ENCODE assay signal across 12 mouse cellular contexts in the genomic region with DNA sequence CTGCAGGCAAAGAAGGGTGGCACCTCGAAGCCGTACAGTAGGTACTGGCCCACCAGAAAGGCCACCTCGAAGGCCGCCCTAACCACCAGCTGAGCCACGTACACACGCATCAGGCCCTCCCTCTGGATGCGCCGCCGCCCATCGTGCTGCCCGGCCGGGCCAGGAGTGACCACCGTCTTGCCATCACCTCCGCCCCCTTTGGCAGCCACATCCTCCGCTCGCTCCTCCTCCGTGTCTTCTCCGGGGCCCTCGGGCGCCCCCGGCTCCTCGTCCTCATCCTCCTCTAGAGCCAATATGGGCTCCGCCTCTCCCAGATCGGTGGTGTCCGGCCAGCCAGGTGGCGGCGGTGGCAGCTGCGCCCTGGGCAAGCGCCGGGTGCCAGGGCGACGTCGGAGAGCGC. TPM values are rescaled to one million over a fixed set of nuclear protein-coding genes. Genes with fewer than 3 reads are reported as not detected.
DNase-seq lines count a peak whose midpoint lies in the region; ATAC-seq lines count a peak whose summit lies in the region.
"Had no signal": no experiment of that assay in that cellular context is flagged by ENCODE, and none has a peak within 500 bp of the region (broad histone marks: within the 10 kb centered on the region; RNA-seq: fewer than 3 reads in every experiment).

No protein-coding gene starts in this region.

- no peak overlapping the region for H3K9ac ChIP-seq in heart, embryonic 12.5 days
- H3K9ac ChIP-seq in lung, embryonic 15.5 days, result no peak overlapping the region
- no peak overlapping the region for H3K9ac ChIP-seq in embryonic facial prominence, embryonic 13.5 days

- 9% methylated on average over 34 of the region's 34 CpGs for WGBS in heart, embryonic 12.5 days
- 6% methylated on average over 34 of the region's 34 CpGs for WGBS in lung, embryonic 15.5 days
- 6% methylated on average over 34 of the region's 34 CpGs for WGBS in embryonic facial prominence, embryonic 13.5 days

- peak; percentile 22; the same call in 1 of the 2 replicates for ATAC-seq in heart, embryonic 12.5 days (ENCODE audit: insufficient number of reproducible peaks, low FRiP score)
- no peak for ATAC-seq in lung, embryonic 15.5 days (ENCODE audit: borderline replicate concordance, extremely low read depth, low FRiP score, low TSS enrichment)
- ATAC-seq in embryonic facial prominence, embryonic 13.5 days (ENCODE audit: insufficient number of reproducible peaks, insufficient read depth, low FRiP score, low TSS enrichment, low read depth), result no peak

- no peaks in the 10 kb centered on the region for H3K36me3 ChIP-seq in heart, embryonic 12.5 days
- H3K36me3 ChIP-seq in lung, embryonic 15.5 days, result no peaks in the 10 kb centered on the region
- no peaks in the 10 kb centered on the region for H3K36me3 ChIP-seq in embryonic facial prominence, embryonic 13.5 days

- no peaks in the 10 kb centered on the region for H3K9me3 ChIP-seq in heart, embryonic 12.5 days (replicated peaks)
- H3K9me3 ChIP-seq in lung, embryonic 15.5 days, result no peaks in the 10 kb centered on the region
- no peaks in the 10 kb centered on the region for H3K9me3 ChIP-seq in embryonic facial prominence, embryonic 13.5 days

- H3K27ac ChIP-seq in heart, embryonic 12.5 days (ENCODE audit: poor library complexity, severe bottlenecking), result no peak overlapping the region
- H3K27ac ChIP-seq in lung, embryonic 15.5 days, result no peak overlapping the region
- no peak overlapping the region for H3K27ac ChIP-seq in embryonic facial prominence, embryonic 13.5 days

- H3K4me2 ChIP-seq in heart, embryonic 12.5 days, result peak overlapping the region; percentile 61
- H3K4me2 ChIP-seq in lung, embryonic 15.5 days, result peak overlapping the region; percentile 45
- peak overlapping the region; percentile 50 for H3K4me2 ChIP-seq in embryonic facial prominence, embryonic 13.5 days

- DNase-seq in heart, adult 8-10 months (ENCODE audit: low spot score), result no peak
- DNase-seq in lung, adult 18-20 months, result no peak
- peak; percentile 47 to 69 for DNase-seq in lung, postnatal 4 days
- DNase-seq in frontal cortex, adult 2 months (ENCODE audit: extremely low spot score in 1 of 2, low spot score in 1 of 2), result no peak
- DNase-seq in layer of hippocampus, postnatal 14 days (ENCODE audit: low spot score in 2 of 2), result no peak
- DNase-seq: kidney, adult 8-10 months; left cerebral cortex, postnatal 4 days; right cerebral cortex, adult 18-20 months had no signal

- H3K27me3 ChIP-seq in heart, embryonic 12.5 days (replicated peaks), result peaks cover 76% of the 10 kb centered on the region
- H3K27me3 ChIP-seq in lung, embryonic 15.5 days, result peaks cover 60% of the 10 kb centered on the region
- peaks cover 85% of the 10 kb centered on the region for H3K27me3 ChIP-seq in embryonic facial prominence, embryonic 13.5 days

- H3K4me3 ChIP-seq in heart, embryonic 12.5 days, result peak overlapping the region; percentile 36
- H3K4me3 ChIP-seq in lung, embryonic 15.5 days, result peak overlapping the region; percentile 24
- H3K4me3 ChIP-seq in embryonic facial prominence, embryonic 13.5 days, result peak overlapping the region; percentile 28
- H3K4me3 ChIP-seq: myocyte had no signal

- peaks cover 28% of the 10 kb centered on the region for H3K4me1 ChIP-seq in heart, embryonic 12.5 days (replicated peaks)
- 0 out of 2 replicates have a peak, but pooled peaks cover 10% of the 10 kb centered on the region for H3K4me1 ChIP-seq in lung, embryonic 15.5 days
- peaks cover 9% of the 10 kb centered on the region for H3K4me1 ChIP-seq in embryonic facial prominence, embryonic 13.5 days

RNA-seq across cellular contexts. Expression of a gene that starts 6.1 kb away (rescaled TPM):
- polyA plus RNA-seq in heart, embryonic 12.5 days (2016; fragmentation: Nextera tagmentation; extraction: Ambion mirVana), result 0.13 and 0.31 TPM in 2 replicates
- total RNA-seq in heart, adult 8-10 months (2022), result under 1 TPM; 0.62 to 0.82 (median 0.63) TPM
- polyA plus RNA-seq in lung, embryonic 15.5 days (2015; fragmentation: Nextera tagmentation; extraction: Ambion mirVana), result 0.56 and 0.60 TPM in 2 replicates
- 0.21 and 0.28 TPM in 2 replicates for polyA plus RNA-seq in embryonic facial prominence, embryonic 13.5 days (2015; fragmentation: Nextera tagmentation; extraction: Ambion mirVana)
- 13.8 and 16.7 TPM in 2 replicates for polyA plus RNA-seq in frontal cortex, adult 2 months (2012; rRNA removed)
- total RNA-seq in layer of hippocampus, postnatal 14 days (2021), result 10 to 100 TPM; 20.6 to 21.1 TPM

RNA-seq across cellular contexts. Expression of a gene that starts 13.4 kb away (rescaled TPM):
- 7.3 and 7.8 TPM in 2 replicates for polyA plus RNA-seq in heart, embryonic 12.5 days (2016; fragmentation: Nextera tagmentation; extraction: Ambion mirVana)
- 10 to 100 TPM; 14.8 to 21.8 (median 19.4) TPM for total RNA-seq in heart, adult 8-10 months (2022)
- polyA plus RNA-seq in lung, embryonic 15.5 days (2015; fragmentation: Nextera tagmentation; extraction: Ambion mirVana), result 4.5 and 5.3 TPM in 2 replicates
- polyA plus RNA-seq in embryonic facial prominence, embryonic 13.5 days (2015; fragmentation: Nextera tagmentation; extraction: Ambion mirVana), result 3.3 and 3.6 TPM in 2 replicates
- polyA plus RNA-seq in frontal cortex, adult 2 months (2012; rRNA removed), result 6.4 and 7.0 TPM in 2 replicates
- 1 to 10 TPM; 7.7 to 9.9 TPM for total RNA-seq in layer of hippocampus, postnatal 14 days (2021)

RNA-seq across cellular contexts. Expression of a gene that starts 15.1 kb away (rescaled TPM):
- 101 TPM in 2 replicates for polyA plus RNA-seq in heart, embryonic 12.5 days (2016; fragmentation: Nextera tagmentation; extraction: Ambion mirVana)
- 100 to 1,000 TPM; 112 to 142 (median 128) TPM for total RNA-seq in heart, adult 8-10 months (2022)
- 131 and 141 TPM in 2 replicates for polyA plus RNA-seq in lung, embryonic 15.5 days (2015; fragmentation: Nextera tagmentation; extraction: Ambion mirVana)
- 124 and 142 TPM in 2 replicates for polyA plus RNA-seq in embryonic facial prominence, embryonic 13.5 days (2015; fragmentation: Nextera tagmentation; extraction: Ambion mirVana)
- polyA plus RNA-seq in frontal cortex, adult 2 months (2012; rRNA removed), result 232 and 250 TPM in 2 replicates
- 100 to 1,000 TPM; 124 to 128 TPM for total RNA-seq in layer of hippocampus, postnatal 14 days (2021)

RNA-seq across cellular contexts. Expression of a gene that starts 25.4 kb away (rescaled TPM):
- 87.6 and 94.3 TPM in 2 replicates for polyA plus RNA-seq in heart, embryonic 12.5 days (2016; fragmentation: Nextera tagmentation; extraction: Ambion mirVana)
- total RNA-seq in heart, adult 8-10 months (2022), result 100 to 1,000 TPM; 100 to 119 (median 114) TPM
- 89.6 and 92.6 TPM in 2 replicates for polyA plus RNA-seq in lung, embryonic 15.5 days (2015; fragmentation: Nextera tagmentation; extraction: Ambion mirVana)
- 90.7 and 97.1 TPM in 2 replicates for polyA plus RNA-seq in embryonic facial prominence, embryonic 13.5 days (2015; fragmentation: Nextera tagmentation; extraction: Ambion mirVana)
- 48.7 and 58.2 TPM in 2 replicates for polyA plus RNA-seq in frontal cortex, adult 2 months (2012; rRNA removed)
- 10 to 100 TPM; 37.1 to 41.8 TPM for total RNA-seq in layer of hippocampus, postnatal 14 days (2021)

RNA-seq across cellular contexts. Expression of a gene that starts 31.2 kb away (rescaled TPM):
- 23.2 and 25.0 TPM in 2 replicates for polyA plus RNA-seq in heart, embryonic 12.5 days (2016; fragmentation: Nextera tagmentation; extraction: Ambion mirVana)
- 10 to 100 TPM in 3 of 4 experiments, 1 to 10 TPM in 1; 9.8 to 12.9 (median 10.6) TPM for total RNA-seq in heart, adult 8-10 months (2022)
- polyA plus RNA-seq in lung, embryonic 15.5 days (2015; fragmentation: Nextera tagmentation; extraction: Ambion mirVana), result 31.9 and 32.3 TPM in 2 replicates
- 36.8 and 45.5 TPM in 2 replicates for polyA plus RNA-seq in embryonic facial prominence, embryonic 13.5 days (2015; fragmentation: Nextera tagmentation; extraction: Ambion mirVana)
- 33.2 and 35.6 TPM in 2 replicates for polyA plus RNA-seq in frontal cortex, adult 2 months (2012; rRNA removed)
- 10 to 100 TPM; 22.9 to 28.8 TPM for total RNA-seq in layer of hippocampus, postnatal 14 days (2021)

Comparison
In these comparisons a context has a peak if more than half of its experiments do, and no peak if none do; other contexts are left out.
1. DNase-seq: peak in lung, postnatal 4 days (2 of 2); none in heart, adult 8-10 months (single experiment), lung, adult 18-20 months (0 of 2), frontal cortex, adult 2 months (0 of 2) and layer of hippocampus, postnatal 14 days (0 of 2).
2. Peak in every context shown above with its lines, with median percentiles within 50 percentile points of each other: H3K4me2 ChIP-seq and H3K4me3 ChIP-seq.